Mouse (Mus musculus) ovary, postnatal 36 days (tissue): Measurements from ENCODE around the gene Tnr.

Experiments used
- DNase-seq: peaks from one replicate; pipeline ENCODE4 v3.0.0; 2022; ENCODE audit warnings: low spot score, mixed read lengths

Gene Tnr

GRCm38 (mm10) chr1:159717016-159717415 lies 193.4 kb downstream of the Tnr start:
- peak; percentile 13 for DNase-seq

- DNase-seq, result no peak
These were observed 200.2 kb downstream of the Tnr start for GRCm38 (mm10) chr1:159723733-159724132.

- DNase-seq, result no peak
These were observed 205.7 kb downstream of the Tnr start for GRCm38 (mm10) chr1:159729270-159729669.

- DNase-seq, result no peak
These were observed 207.3 kb downstream of the Tnr start for GRCm38 (mm10) chr1:159730826-159731225.

GRCm38 (mm10) chr1:159735099-159735498 lies 211.5 kb downstream of the Tnr start:
- DNase-seq, result no peak

- no peak for DNase-seq
These were observed 215.9 kb downstream of the Tnr start for GRCm38 (mm10) chr1:159739478-159739877.

GRCm38 (mm10) chr1:159741237-159742002 lies 217.9 kb downstream of the Tnr start:
- no peak for DNase-seq

- DNase-seq, result no peak
These were observed 218.4 kb downstream of the Tnr start for GRCm38 (mm10) chr1:159742003-159742274.

GRCm38 (mm10) chr1:159743744-159744253 lies 220.2 kb downstream of the Tnr start:
- no peak for DNase-seq

GRCm38 (mm10) chr1:159745311-159745710 lies 221.7 kb downstream of the Tnr start:
- DNase-seq, result no peak

- no peak for DNase-seq
These were observed 224.4 kb downstream of the Tnr start for GRCm38 (mm10) chr1:159747969-159748368.

- DNase-seq, result no peak
These were observed 226.8 kb downstream of the Tnr start for GRCm38 (mm10) chr1:159750411-159750810.

- DNase-seq, result no peak
These were observed 227.3 kb downstream of the Tnr start for GRCm38 (mm10) chr1:159750876-159751275.

GRCm38 (mm10) chr1:159760970-159761369 lies 237.4 kb downstream of the Tnr start:
- DNase-seq, result no peak

- no peak for DNase-seq
These were observed 240.3 kb downstream of the Tnr start for GRCm38 (mm10) chr1:159763901-159764300.

GRCm38 (mm10) chr1:159764897-159765296 lies 241.3 kb downstream of the Tnr start:
- no peak for DNase-seq

- DNase-seq, result no peak
These were observed 246.4 kb downstream of the Tnr start for GRCm38 (mm10) chr1:159769948-159770347.

- DNase-seq, result no peak
These were observed 250.1 kb downstream of the Tnr start for GRCm38 (mm10) chr1:159773671-159774070.

GRCm38 (mm10) chr1:159775168-159775567 lies 251.6 kb downstream of the Tnr start:
- DNase-seq, result no peak

- no peak for DNase-seq
These were observed 253.5 kb downstream of the Tnr start for GRCm38 (mm10) chr1:159777107-159777506.

GRCm38 (mm10) chr1:159779424-159779823 lies 255.9 kb downstream of the Tnr start:
- DNase-seq, result no peak

GRCm38 (mm10) chr1:159783842-159784241 lies 260.3 kb downstream of the Tnr start:
- peak; percentile 8 for DNase-seq

GRCm38 (mm10) chr1:159788312-159788711 lies 264.7 kb downstream of the Tnr start:
- DNase-seq, result no peak

GRCm38 (mm10) chr1:159792546-159792945 lies 269.0 kb downstream of the Tnr start:
- DNase-seq, result no peak
